Mouse (Mus musculus) E14TG2a.4 (cell line): ENCODE data around the gene Eaf2.

Experiments used
- CTCF ChIP-seq: conservative IDR thresholded peaks from 2 replicates; pipeline ENCODE4 v1.5.1; 2014; ENCODE audit warnings: low read length
- NANOG ChIP-seq: IDR thresholded peaks from 2 replicates; pipeline ENCODE4 v1.6.1; 2014; ENCODE audit warnings: borderline replicate concordance, low read length, mixed read lengths
- POU5F1 ChIP-seq: IDR thresholded peaks from 2 replicates; pipeline ENCODE4 v1.6.1; 2014; ENCODE audit warnings: low read length, borderline replicate concordance

GRCm38 (mm10) chr16:36828820-36829219 is 46.0 kb downstream of the Eaf2 start:
- no peak for TF ChIP-seq CTCF
- no peak for TF ChIP-seq POU5F1
- no peak for TF ChIP-seq NANOG
